Mouse (Mus musculus): Measurements from ENCODE around the gene Hspd1. TPM values are rescaled to one million over a fixed set of nuclear protein-coding genes. Genes with fewer than 3 reads are reported as not detected.

Hspd1 gene
- polyA plus RNA-seq, 1 experiment from 2014 or later: 398 TPM

DNA sequence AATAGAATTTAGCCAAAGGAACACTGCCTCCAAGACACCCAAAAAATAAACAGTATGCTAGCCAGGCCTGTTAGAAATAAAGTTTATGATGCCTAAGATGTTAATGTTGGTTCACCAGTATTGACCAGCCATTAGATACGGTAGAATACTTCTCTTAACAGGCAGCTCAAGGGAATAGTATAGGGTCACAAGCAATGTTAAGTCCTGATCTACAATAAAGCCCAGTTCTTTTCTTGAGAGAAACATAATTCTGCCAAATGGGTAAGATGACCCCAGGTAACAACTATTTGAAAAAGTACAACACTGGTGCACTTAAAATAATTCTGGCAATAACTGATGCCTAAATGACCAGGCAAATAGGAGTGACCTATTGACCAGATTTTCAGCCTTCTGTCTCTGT is 60.1 kb downstream of the Hspd1 start:
- Histone ChIP-seq H3K9me3 (no peaks in the 10 kb centered on the region), H3K27ac (no peak overlapping the region), H3K27me3 (no peaks in the 10 kb centered on the region), H3K36me3 (replicated peaks) (no peaks in the 10 kb centered on the region), H3K4me3 (replicated peaks) (peak overlapping the region; percentile 98), H3K4me2 (peak overlapping the region; percentile 53), H3K4me1 (peaks cover 11% of the 10 kb centered on the region), H3K9ac (peak overlapping the region; percentile 88; the same call in 1 of the 2 replicates)
- 96% methylated on average over 1 of the region's 1 CpGs for WGBS
- peak; percentile 9 for ATAC-seq (ENCODE audit: low FRiP score)

Other genes with a start within 250 kb of the Hspd1 start
- gene Ankrd44, start 161.9 kb downstream of the Hspd1 start, polyA plus RNA-seq (2016; fragmentation: Nextera tagmentation; extraction: Ambion mirVana): 19.6 and 21.6 TPM in 2 replicates
- gene Sf3b1, start 60.8 kb downstream of the Hspd1 start, polyA plus RNA-seq (2016; fragmentation: Nextera tagmentation; extraction: Ambion mirVana): 376 and 422 TPM in 2 replicates
- 31.0 and 31.3 TPM in 2 replicates for gene Coq10b, start 35.5 kb downstream of the Hspd1 start, polyA plus RNA-seq (2016; fragmentation: Nextera tagmentation; extraction: Ambion mirVana)
- gene Hspe1, start 111 bp downstream of the Hspd1 start, polyA plus RNA-seq (2016; fragmentation: Nextera tagmentation; extraction: Ambion mirVana): 423 and 430 TPM in 2 replicates
- 148 and 157 TPM in 2 replicates for gene Mob4, start 43.0 kb upstream of the Hspd1 start, polyA plus RNA-seq (2016; fragmentation: Nextera tagmentation; extraction: Ambion mirVana)
- gene Rftn2, start 138.5 kb upstream of the Hspd1 start, polyA plus RNA-seq (2016; fragmentation: Nextera tagmentation; extraction: Ambion mirVana): 10.8 and 11.4 TPM in 2 replicates
- 4.0 and 4.7 TPM in 2 replicates for gene Mars2, start 148.9 kb upstream of the Hspd1 start, polyA plus RNA-seq (2016; fragmentation: Nextera tagmentation; extraction: Ambion mirVana)